Mouse (Mus musculus): Measurements from ENCODE around the gene Xpnpep1. TPM values are rescaled to one million over a fixed set of nuclear protein-coding genes. Genes with fewer than 3 reads are reported as not detected.

Xpnpep1 gene
- polyA plus RNA-seq, 1 experiment = 185 TPM

- Histone ChIP-seq H3K4me1 (ENCODE audit: control insufficient read depth, insufficient read depth, low read length) (no peaks in the 10 kb centered on the region), H3K36me3 (ENCODE audit: control insufficient read depth, insufficient read depth, low read length, poor library complexity, severe bottlenecking) (no peaks in the 10 kb centered on the region), H3K27ac (ENCODE audit: insufficient read depth, low read length) (peak overlapping the region; percentile 32), H3K4me3 (ENCODE audit: low read depth, low read length) (no peak overlapping the region), H3K27me3 (ENCODE audit: control insufficient read depth, insufficient read depth, low read length, poor library complexity, severe bottlenecking) (no peaks in the 10 kb centered on the region), H3K9me3 (replicated peaks; ENCODE audit: control insufficient read depth, insufficient read depth, low read length, poor library complexity, severe bottlenecking) (no peaks in the 10 kb centered on the region), H3K9ac (ENCODE audit: low read depth, poor library complexity, severe bottlenecking) (no peak overlapping the region)
- peak; percentile 96 for TF ChIP-seq EP300 (IDR thresholded peaks at IDR 0.05; ENCODE audit: insufficient read depth, low read depth, low read length)
- TF ChIP-seq POLR2A (IDR thresholded peaks at IDR 0.05; ENCODE audit: insufficient read depth, low read length) = no peak
Observed at GRCm38 (mm10) chr19:53052031-53052670, 12.1 kb upstream of the Xpnpep1 start.

- Histone ChIP-seq H3K4me1 (ENCODE audit: control insufficient read depth, insufficient read depth, low read length) (no peaks in the 10 kb centered on the region), H3K27me3 (ENCODE audit: control insufficient read depth, insufficient read depth, low read length, poor library complexity, severe bottlenecking) (no peaks in the 10 kb centered on the region), H3K36me3 (ENCODE audit: control insufficient read depth, insufficient read depth, low read length, poor library complexity, severe bottlenecking) (no peaks in the 10 kb centered on the region), H3K9ac (ENCODE audit: low read depth, poor library complexity, severe bottlenecking) (no peak overlapping the region), H3K27ac (ENCODE audit: insufficient read depth, low read length) (peak overlapping the region; percentile 12; the same call in 1 of the 2 replicates), H3K9me3 (replicated peaks; ENCODE audit: control insufficient read depth, insufficient read depth, low read length, poor library complexity, severe bottlenecking) (0 out of 2 replicates have a peak, but pooled peaks cover 2% of the 10 kb centered on the region), H3K4me3 (ENCODE audit: low read depth, low read length) (peak overlapping the region; percentile 16; the same call in 1 of the 2 replicates)
- no peak for TF ChIP-seq EP300 (IDR thresholded peaks at IDR 0.05; ENCODE audit: insufficient read depth, low read depth, low read length)
- no peak for TF ChIP-seq POLR2A (IDR thresholded peaks at IDR 0.05; ENCODE audit: insufficient read depth, low read length)
- TF ChIP-seq CTCF (IDR thresholded peaks at IDR 0.05; ENCODE audit: low read depth, low read length) = no peak
Observed at GRCm38 (mm10) chr19:53051288-53051985, 11.4 kb upstream of the Xpnpep1 start.

GRCm38 (mm10) chr19:53050100-53050499 is 10.1 kb upstream of the Xpnpep1 start:
- no peak overlapping the region for H3K27ac ChIP-seq (ENCODE audit: insufficient read depth, low read length)
- no peaks in the 10 kb centered on the region for H3K36me3 ChIP-seq (ENCODE audit: control insufficient read depth, insufficient read depth, low read length, poor library complexity, severe bottlenecking)
- H3K4me3 ChIP-seq (ENCODE audit: low read depth, low read length) = no peak overlapping the region
- no peak overlapping the region for H3K9ac ChIP-seq (ENCODE audit: low read depth, poor library complexity, severe bottlenecking)
- no peaks in the 10 kb centered on the region for H3K4me1 ChIP-seq (ENCODE audit: control insufficient read depth, insufficient read depth, low read length)
- no peaks in the 10 kb centered on the region for H3K27me3 ChIP-seq (ENCODE audit: control insufficient read depth, insufficient read depth, low read length, poor library complexity, severe bottlenecking)
- 0 out of 2 replicates have a peak, but pooled peaks cover 2% of the 10 kb centered on the region for H3K9me3 ChIP-seq (replicated peaks; ENCODE audit: control insufficient read depth, insufficient read depth, low read length, poor library complexity, severe bottlenecking)
- no peak for TF ChIP-seq EP300 (IDR thresholded peaks at IDR 0.05; ENCODE audit: insufficient read depth, low read depth, low read length)
- TF ChIP-seq CTCF (IDR thresholded peaks at IDR 0.05; ENCODE audit: low read depth, low read length) = no peak
- TF ChIP-seq POLR2A (IDR thresholded peaks at IDR 0.05; ENCODE audit: insufficient read depth, low read length) = no peak

- Histone ChIP-seq H3K9ac (ENCODE audit: low read depth, poor library complexity, severe bottlenecking) (no peak overlapping the region), H3K27ac (ENCODE audit: insufficient read depth, low read length) (no peak overlapping the region), H3K4me1 (ENCODE audit: control insufficient read depth, insufficient read depth, low read length) (no peaks in the 10 kb centered on the region), H3K36me3 (ENCODE audit: control insufficient read depth, insufficient read depth, low read length, poor library complexity, severe bottlenecking) (no peaks in the 10 kb centered on the region), H3K9me3 (replicated peaks; ENCODE audit: control insufficient read depth, insufficient read depth, low read length, poor library complexity, severe bottlenecking) (0 out of 2 replicates have a peak, but pooled peaks cover 2% of the 10 kb centered on the region), H3K4me3 (ENCODE audit: low read depth, low read length) (no peak overlapping the region), H3K27me3 (ENCODE audit: control insufficient read depth, insufficient read depth, low read length, poor library complexity, severe bottlenecking) (no peaks in the 10 kb centered on the region)
- no peak for TF ChIP-seq POLR2A (IDR thresholded peaks at IDR 0.05; ENCODE audit: insufficient read depth, low read length)
- TF ChIP-seq CTCF (IDR thresholded peaks at IDR 0.05; ENCODE audit: low read depth, low read length) = no peak
- TF ChIP-seq EP300 (IDR thresholded peaks at IDR 0.05; ENCODE audit: insufficient read depth, low read depth, low read length) = no peak
Observed at GRCm38 (mm10) chr19:53047208-53047607, 7.2 kb upstream of the Xpnpep1 start.

- no peak overlapping the region for H3K27ac ChIP-seq (ENCODE audit: insufficient read depth, low read length)
- TF ChIP-seq EP300 (IDR thresholded peaks at IDR 0.05; ENCODE audit: insufficient read depth, low read depth, low read length) = no peak
- no peak for TF ChIP-seq POLR2A (IDR thresholded peaks at IDR 0.05; ENCODE audit: insufficient read depth, low read length)
- H3K4me3 ChIP-seq (ENCODE audit: low read depth, low read length) = no peak overlapping the region
Observed at GRCm38 (mm10) chr19:53043423-53044125, 3.6 kb upstream of the Xpnpep1 start.

More at GRCm38 (mm10) chr19:53043423-53044125, 3.6 kb upstream of the Xpnpep1 start:
- 0 out of 2 replicates have a peak, but pooled peaks cover 2% of the 10 kb centered on the region for H3K9me3 ChIP-seq (replicated peaks; ENCODE audit: control insufficient read depth, insufficient read depth, low read length, poor library complexity, severe bottlenecking)
- no peaks in the 10 kb centered on the region for H3K27me3 ChIP-seq (ENCODE audit: control insufficient read depth, insufficient read depth, low read length, poor library complexity, severe bottlenecking)
- no peak overlapping the region for H3K9ac ChIP-seq (ENCODE audit: low read depth, poor library complexity, severe bottlenecking)
- no peaks in the 10 kb centered on the region for H3K36me3 ChIP-seq (ENCODE audit: control insufficient read depth, insufficient read depth, low read length, poor library complexity, severe bottlenecking)
- H3K4me1 ChIP-seq (ENCODE audit: control insufficient read depth, insufficient read depth, low read length) = peaks cover 7% of the 10 kb centered on the region

All from ES-Bruce4 (cell line).